Mouse (Mus musculus): ENCODE measurements at regions not wholly inside any gene's neighbourhood (a gene's known extent, or its start where the extent isn't known, plus 50 kb on each side); places are given as distances from the start of the nearest gene placed in this dataset.

GRCm38 (mm10) chr14:46013232-46013631, 355.3 kb upstream of the Ddhd1 start:
- ATAC-seq (ENCODE audit: low FRiP score, low TSS enrichment): no peak
- Histone ChIP-seq H3K4me1 (ENCODE audit: control insufficient read depth, insufficient read depth, low read length) (no peaks in the 10 kb centered on the region), H3K9ac (replicated peaks; ENCODE audit: low read length) (no peak overlapping the region), H3K36me3 (ENCODE audit: control insufficient read depth, insufficient read depth, low read length) (no peaks in the 10 kb centered on the region), H3K4me2 (ENCODE audit: low read length) (no peak overlapping the region), H3K27me3 (ENCODE audit: control insufficient read depth, insufficient read depth, low read length) (no peaks in the 10 kb centered on the region), H3K27ac (replicated peaks; ENCODE audit: low read depth, low read length) (no peak overlapping the region), H3K4me3 (replicated peaks; ENCODE audit: low read depth, low read length) (no peak overlapping the region), H3K9me3 (ENCODE audit: control insufficient read depth, low read length) (no peaks in the 10 kb centered on the region)
- 97% methylated on average over 2 of the region's 2 CpGs for WGBS
- DNase-seq: no peak

GRCm38 (mm10) chr14:46014090-46014489, 356.1 kb upstream of the Ddhd1 start:
- no peak overlapping the region for H3K4me2 ChIP-seq (ENCODE audit: low read length)
- H3K4me1 ChIP-seq (ENCODE audit: control insufficient read depth, insufficient read depth, low read length): no peaks in the 10 kb centered on the region
- no peak overlapping the region for H3K9ac ChIP-seq (replicated peaks; ENCODE audit: low read length)
- no peaks in the 10 kb centered on the region for H3K36me3 ChIP-seq (ENCODE audit: control insufficient read depth, insufficient read depth, low read length)
- no peak overlapping the region for H3K4me3 ChIP-seq (replicated peaks; ENCODE audit: low read depth, low read length)
- no peaks in the 10 kb centered on the region for H3K27me3 ChIP-seq (ENCODE audit: control insufficient read depth, insufficient read depth, low read length)
- H3K9me3 ChIP-seq (ENCODE audit: control insufficient read depth, low read length): no peaks in the 10 kb centered on the region
- WGBS: 82% methylated on average over 2 of the region's 2 CpGs
- ATAC-seq (ENCODE audit: low FRiP score, low TSS enrichment) (no peak), DNase-seq (no peak)
- no peak overlapping the region for H3K27ac ChIP-seq (replicated peaks; ENCODE audit: low read depth, low read length)

DNA sequence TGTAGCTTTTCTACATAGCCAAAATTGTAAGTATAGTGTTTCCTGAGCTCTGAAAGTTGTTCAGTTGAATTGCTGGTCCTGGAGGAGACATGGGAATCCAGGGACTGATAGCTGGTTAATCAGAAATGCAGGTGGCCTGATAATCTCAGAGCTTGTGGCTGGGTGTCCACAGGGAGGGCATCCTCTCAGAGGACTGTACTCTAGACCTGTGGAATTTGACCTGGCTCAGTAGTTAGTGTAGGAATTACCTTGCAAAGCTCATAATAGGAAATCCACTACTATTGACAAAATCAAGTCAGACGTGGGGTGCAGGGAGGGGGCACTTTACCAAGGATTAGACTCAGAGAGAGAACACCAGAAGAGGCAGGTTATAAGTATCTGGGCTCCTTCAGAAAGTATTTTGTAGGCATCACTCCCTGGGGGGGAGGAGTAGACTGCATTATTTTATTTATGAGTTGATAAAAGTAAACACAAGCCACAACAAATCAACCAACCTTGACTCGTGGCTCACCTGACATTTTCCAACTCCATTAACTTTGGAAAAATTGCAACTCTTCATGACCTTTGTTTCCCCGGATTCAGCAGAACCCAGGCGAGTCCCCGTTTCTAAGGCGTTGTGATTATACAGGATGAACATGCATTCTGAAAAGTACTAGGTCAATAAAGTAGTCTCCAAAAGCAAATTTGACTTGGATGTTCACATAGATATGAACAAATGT, 357.9 kb upstream of the Ddhd1 start:
- Histone ChIP-seq H3K4me1 (ENCODE audit: control insufficient read depth, insufficient read depth, low read length) (no peaks in the 10 kb centered on the region), H3K4me3 (replicated peaks; ENCODE audit: low read depth, low read length) (no peak overlapping the region), H3K36me3 (ENCODE audit: control insufficient read depth, insufficient read depth, low read length) (no peaks in the 10 kb centered on the region), H3K27me3 (ENCODE audit: control insufficient read depth, insufficient read depth, low read length) (no peaks in the 10 kb centered on the region), H3K27ac (replicated peaks; ENCODE audit: low read depth, low read length) (no peak overlapping the region), H3K9me3 (ENCODE audit: control insufficient read depth, low read length) (no peaks in the 10 kb centered on the region), H3K9ac (replicated peaks; ENCODE audit: low read length) (no peak overlapping the region), H3K4me2 (ENCODE audit: low read length) (no peak overlapping the region)
- DNase-seq (no peak), ATAC-seq (ENCODE audit: low FRiP score, low TSS enrichment) (no peak)
- 84% methylated on average over 6 of the region's 6 CpGs for WGBS

- 52% methylated on average over 4 of the region's 4 CpGs for WGBS
- Histone ChIP-seq H3K9ac (replicated peaks; ENCODE audit: low read length) (no peak overlapping the region), H3K9me3 (ENCODE audit: control insufficient read depth, low read length) (no peaks in the 10 kb centered on the region), H3K4me1 (ENCODE audit: control insufficient read depth, insufficient read depth, low read length) (no peaks in the 10 kb centered on the region), H3K27me3 (ENCODE audit: control insufficient read depth, insufficient read depth, low read length) (no peaks in the 10 kb centered on the region), H3K4me3 (replicated peaks; ENCODE audit: low read depth, low read length) (no peak overlapping the region), H3K4me2 (ENCODE audit: low read length) (no peak overlapping the region), H3K27ac (replicated peaks; ENCODE audit: low read depth, low read length) (no peak overlapping the region), H3K36me3 (ENCODE audit: control insufficient read depth, insufficient read depth, low read length) (no peaks in the 10 kb centered on the region)
- DNase-seq (no peak), ATAC-seq (ENCODE audit: low FRiP score, low TSS enrichment) (no peak)
Measured at GRCm38 (mm10) chr14:46016701-46017106, 358.8 kb upstream of the Ddhd1 start.

DNA sequence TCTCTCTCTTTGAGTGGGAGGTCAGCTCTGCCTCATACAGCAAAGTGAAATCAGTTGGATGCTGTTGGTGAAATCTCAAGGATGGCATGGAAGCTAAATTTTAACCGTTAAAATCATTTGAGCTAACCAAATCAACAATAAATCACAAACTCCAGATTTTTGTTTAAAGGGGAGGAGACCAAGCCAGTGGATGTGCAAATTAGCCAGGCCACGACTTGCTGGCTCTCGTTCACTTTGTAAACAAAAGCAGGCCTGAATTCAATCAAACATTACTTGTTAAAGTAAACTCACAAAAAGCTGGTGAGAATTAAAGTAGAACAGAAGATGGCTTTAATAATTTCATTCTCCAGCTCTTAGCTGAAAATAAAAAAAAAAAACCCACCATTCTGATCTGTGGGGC, 359.3 kb upstream of the Ddhd1 start:
- H3K27me3 ChIP-seq (ENCODE audit: control insufficient read depth, insufficient read depth, low read length): no peaks in the 10 kb centered on the region
- 76% methylated on average over 3 of the region's 3 CpGs for WGBS
- H3K9me3 ChIP-seq (ENCODE audit: control insufficient read depth, low read length): no peaks in the 10 kb centered on the region
- no peak for ATAC-seq (ENCODE audit: low FRiP score, low TSS enrichment)
- no peaks in the 10 kb centered on the region for H3K36me3 ChIP-seq (ENCODE audit: control insufficient read depth, insufficient read depth, low read length)
- no peaks in the 10 kb centered on the region for H3K4me1 ChIP-seq (ENCODE audit: control insufficient read depth, insufficient read depth, low read length)
- no peak overlapping the region for H3K27ac ChIP-seq (replicated peaks; ENCODE audit: low read depth, low read length)
- no peak overlapping the region for H3K9ac ChIP-seq (replicated peaks; ENCODE audit: low read length)
- DNase-seq: no peak
- H3K4me3 ChIP-seq (replicated peaks; ENCODE audit: low read depth, low read length): no peak overlapping the region
- no peak overlapping the region for H3K4me2 ChIP-seq (ENCODE audit: low read length)

GRCm38 (mm10) chr14:46017976-46018375, 360.0 kb upstream of the Ddhd1 start:
- no peak overlapping the region for H3K9ac ChIP-seq (replicated peaks; ENCODE audit: low read length)
- no peaks in the 10 kb centered on the region for H3K36me3 ChIP-seq (ENCODE audit: control insufficient read depth, insufficient read depth, low read length)
- no peak overlapping the region for H3K4me2 ChIP-seq (ENCODE audit: low read length)
- H3K9me3 ChIP-seq (ENCODE audit: control insufficient read depth, low read length): no peaks in the 10 kb centered on the region
- no peak for ATAC-seq (ENCODE audit: low FRiP score, low TSS enrichment)
- DNase-seq: no peak
- H3K4me3 ChIP-seq (replicated peaks; ENCODE audit: low read depth, low read length): no peak overlapping the region
- H3K27ac ChIP-seq (replicated peaks; ENCODE audit: low read depth, low read length): no peak overlapping the region
- WGBS: 82% methylated on average over 6 of the region's 6 CpGs
- no peaks in the 10 kb centered on the region for H3K4me1 ChIP-seq (ENCODE audit: control insufficient read depth, insufficient read depth, low read length)
- H3K27me3 ChIP-seq (ENCODE audit: control insufficient read depth, insufficient read depth, low read length): no peaks in the 10 kb centered on the region

DNA sequence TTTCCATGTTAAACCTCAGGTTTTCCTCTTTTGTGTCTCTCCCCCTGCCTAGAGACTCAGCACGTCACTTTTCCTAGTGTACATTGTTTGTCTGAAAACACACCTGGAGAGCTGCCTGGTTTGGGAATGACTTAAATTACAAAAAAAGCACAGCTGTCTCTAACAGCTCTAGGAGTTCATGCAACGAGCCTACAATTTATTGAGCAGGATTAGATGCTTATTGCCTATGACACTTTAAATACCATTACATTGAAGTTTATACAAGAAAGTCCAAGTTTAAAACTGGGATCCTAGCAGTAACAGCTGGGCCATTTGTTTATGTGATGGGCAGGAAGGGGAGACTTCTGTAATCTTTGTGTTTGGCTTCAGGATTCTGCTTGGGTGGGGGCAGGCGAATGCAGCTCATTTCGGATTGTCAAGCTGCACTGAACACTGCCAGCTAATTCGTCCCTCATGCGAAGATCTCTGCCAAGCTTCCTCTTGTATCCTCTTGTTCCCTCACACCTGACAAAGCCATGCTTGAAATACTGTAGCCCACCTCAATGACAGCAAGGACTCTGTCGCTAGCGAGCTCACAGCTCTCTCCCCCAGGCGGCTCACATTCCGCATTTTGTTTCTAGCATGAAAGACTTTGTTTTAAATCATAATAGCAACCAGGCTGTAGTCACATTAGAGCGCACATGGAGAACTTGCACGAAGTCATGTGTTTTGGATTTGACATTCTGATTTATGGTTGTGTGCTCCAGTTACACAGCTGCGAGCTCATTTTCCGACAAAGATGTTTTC, 359.8 kb upstream of the Gm15217 start:
- H3K4me2 ChIP-seq (ENCODE audit: low read length): no peak overlapping the region
- H3K36me3 ChIP-seq (ENCODE audit: control insufficient read depth, insufficient read depth, low read length): no peaks in the 10 kb centered on the region
- H3K27me3 ChIP-seq (ENCODE audit: control insufficient read depth, insufficient read depth, low read length): no peaks in the 10 kb centered on the region
- WGBS: 75% methylated on average over 14 of the region's 14 CpGs
- DNase-seq (no peak), ATAC-seq (ENCODE audit: low FRiP score, low TSS enrichment) (no peak)
- no peak overlapping the region for H3K9ac ChIP-seq (replicated peaks; ENCODE audit: low read length)
- no peaks in the 10 kb centered on the region for H3K4me1 ChIP-seq (ENCODE audit: control insufficient read depth, insufficient read depth, low read length)
- no peak overlapping the region for H3K4me3 ChIP-seq (replicated peaks; ENCODE audit: low read depth, low read length)
- no peak overlapping the region for H3K27ac ChIP-seq (replicated peaks; ENCODE audit: low read depth, low read length)
- no peaks in the 10 kb centered on the region for H3K9me3 ChIP-seq (ENCODE audit: control insufficient read depth, low read length)

DNA sequence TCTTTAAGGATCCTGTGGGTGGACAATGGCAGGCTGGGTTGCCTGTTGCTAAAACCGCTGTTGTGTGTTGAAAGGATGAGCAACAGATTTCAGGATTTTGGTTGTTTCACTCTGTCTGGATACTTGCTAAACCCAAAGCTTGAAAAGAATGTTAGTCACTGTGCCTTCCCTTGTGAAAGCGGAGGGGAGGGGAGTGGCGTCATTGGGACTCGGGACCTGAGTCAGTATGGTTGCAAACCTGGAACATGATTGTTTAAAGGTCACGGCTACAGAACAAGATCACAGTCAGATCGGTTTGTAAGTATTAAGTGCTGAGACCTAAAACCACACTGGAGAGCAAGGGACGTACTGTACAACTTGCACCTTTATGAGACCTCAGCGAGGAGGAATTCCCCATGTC, 344.9 kb upstream of the Gm15217 start:
- Histone ChIP-seq H3K9me3 (ENCODE audit: control insufficient read depth, low read length) (no peaks in the 10 kb centered on the region), H3K4me1 (ENCODE audit: control insufficient read depth, insufficient read depth, low read length) (no peaks in the 10 kb centered on the region), H3K27me3 (ENCODE audit: control insufficient read depth, insufficient read depth, low read length) (no peaks in the 10 kb centered on the region), H3K4me3 (replicated peaks; ENCODE audit: low read depth, low read length) (no peak overlapping the region), H3K9ac (replicated peaks; ENCODE audit: low read length) (no peak overlapping the region), H3K27ac (replicated peaks; ENCODE audit: low read depth, low read length) (no peak overlapping the region), H3K4me2 (ENCODE audit: low read length) (no peak overlapping the region), H3K36me3 (ENCODE audit: control insufficient read depth, insufficient read depth, low read length) (no peaks in the 10 kb centered on the region)
- 90% methylated on average over 8 of the region's 8 CpGs for WGBS
- no peak for ATAC-seq (ENCODE audit: low FRiP score, low TSS enrichment)
- no peak for DNase-seq

All from midbrain, embryonic 14.5 days (tissue).